Mouse (Mus musculus): ENCODE results near the gene Tmem218.

- TF ChIP-seq EP300 (IDR thresholded peaks at IDR 0.05; ENCODE audit: low read depth) (no peak), CTCF (IDR thresholded peaks at IDR 0.05; ENCODE audit: low read depth) (no peak)
Measured at GRCm38 (mm10) chr9:37188024-37188423, 20.0 kb upstream of the Tmem218 start.

All from liver, postnatal 0 days (tissue).